Mouse (Mus musculus) NIH3T3 (cell line): ENCODE results near the gene Spa17.

Experiments
- DNase-seq: peaks from one replicate; pipeline ENCODE4 v3.0.0-alpha.2; 2012; ENCODE audit warnings: low read depth

Spa17 gene

DNA sequence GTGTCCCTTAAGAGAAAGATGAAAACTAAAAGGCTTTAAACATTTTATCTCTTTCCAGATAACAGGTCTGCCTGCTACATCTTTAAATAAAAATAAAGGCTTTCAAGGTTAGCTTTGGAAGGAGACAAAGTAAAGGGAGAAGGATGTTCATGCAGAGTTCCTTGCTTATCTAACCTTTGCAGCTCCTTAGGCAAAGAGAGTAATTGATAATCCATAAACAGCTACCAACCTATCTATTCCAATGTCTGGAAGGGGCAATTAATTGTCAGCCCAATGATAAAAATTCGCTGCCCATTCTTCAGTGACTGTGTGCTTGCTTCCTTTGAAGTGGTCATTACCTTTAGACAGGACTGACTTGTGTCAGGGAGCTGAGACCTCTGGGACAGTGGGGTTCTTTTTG is 49.7 kb downstream of the Spa17 start:
- no peak for DNase-seq

DNA sequence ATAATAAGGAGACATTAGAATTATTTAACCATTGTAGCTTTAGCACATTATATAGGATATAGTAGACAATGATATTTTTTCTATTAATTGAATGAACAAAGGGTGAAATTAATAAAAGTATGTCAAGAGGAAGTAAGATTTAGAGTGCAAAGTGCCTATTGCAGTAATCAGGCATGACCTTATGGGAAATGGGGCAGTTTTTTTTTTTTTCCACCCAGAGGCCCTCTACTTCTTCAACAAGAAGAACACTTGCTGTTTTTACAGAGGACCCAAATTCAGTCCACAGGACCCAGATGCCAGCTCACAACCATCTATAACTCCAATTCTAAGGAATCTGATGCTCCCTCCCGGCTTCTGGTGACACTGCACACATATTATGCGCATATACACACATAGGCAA is 52.9 kb downstream of the Spa17 start:
- no peak for DNase-seq

DNA sequence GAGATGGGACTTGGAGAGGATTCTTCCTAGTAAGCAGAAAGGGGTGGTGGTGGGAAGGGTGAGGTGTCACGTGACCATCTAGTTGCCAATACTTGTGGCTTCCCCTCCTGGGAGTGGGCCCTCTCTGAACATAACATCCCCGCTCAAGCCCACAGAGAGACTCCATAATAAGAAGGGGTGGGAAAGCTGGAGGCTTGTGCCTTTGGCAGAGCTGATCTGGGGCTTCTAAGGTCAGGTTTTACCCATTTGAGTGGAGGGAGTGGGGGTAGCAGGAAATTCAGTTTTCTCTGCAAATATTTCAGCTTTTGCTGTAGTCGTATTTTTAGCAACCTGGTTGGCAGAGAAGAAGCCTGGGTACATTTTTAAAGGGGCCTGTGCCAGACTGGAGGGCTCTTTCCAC is 57.2 kb downstream of the Spa17 start:
- no peak for DNase-seq

DNA sequence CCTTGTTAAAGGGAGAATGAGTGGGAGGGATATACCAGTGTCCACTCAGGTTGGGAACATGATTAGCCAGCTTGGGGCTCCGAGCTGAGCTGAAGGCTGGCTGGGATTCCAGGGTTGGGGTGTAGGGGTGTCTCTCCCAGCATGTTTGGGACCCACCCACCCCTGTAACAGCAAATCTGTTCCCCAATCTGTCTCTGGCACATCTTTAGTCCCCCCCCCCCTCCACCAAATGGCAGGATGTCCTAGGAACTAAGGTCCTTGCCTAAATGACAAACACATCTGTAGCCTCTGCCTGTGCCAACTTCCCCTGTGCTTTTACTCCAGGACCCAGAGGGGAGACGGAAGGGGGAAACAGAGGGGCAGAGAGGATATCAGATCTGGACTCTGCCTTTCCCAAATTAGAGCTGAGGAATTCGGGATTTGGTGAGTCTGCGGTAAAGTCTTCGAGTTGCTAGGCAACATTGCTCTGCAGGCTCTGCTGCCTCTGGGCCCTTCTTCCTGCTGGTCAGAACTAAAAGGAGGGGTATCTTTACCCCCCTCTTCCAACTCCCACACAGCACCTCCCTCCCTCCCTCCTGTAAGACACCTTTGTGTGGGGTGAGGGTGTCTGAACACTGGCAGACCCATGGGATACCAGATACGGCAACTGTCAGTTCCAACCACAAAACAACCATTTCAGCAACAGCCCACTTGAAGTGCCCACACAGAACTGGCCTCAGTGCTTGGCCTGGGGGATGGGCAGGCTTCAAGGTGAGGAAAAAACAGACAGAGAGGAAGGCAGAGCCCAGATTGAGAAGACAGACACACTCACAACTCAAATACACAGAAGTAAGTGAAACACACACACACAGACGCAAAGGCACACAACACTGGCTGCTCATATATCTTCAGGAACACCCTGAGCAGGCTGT is 58.4 kb downstream of the Spa17 start, which contains the start of gene Siae:
Siae (plus strand) TSS at position 861 of the 911 bp plus-strand sequence.
- peak; percentile 15 for DNase-seq

DNA sequence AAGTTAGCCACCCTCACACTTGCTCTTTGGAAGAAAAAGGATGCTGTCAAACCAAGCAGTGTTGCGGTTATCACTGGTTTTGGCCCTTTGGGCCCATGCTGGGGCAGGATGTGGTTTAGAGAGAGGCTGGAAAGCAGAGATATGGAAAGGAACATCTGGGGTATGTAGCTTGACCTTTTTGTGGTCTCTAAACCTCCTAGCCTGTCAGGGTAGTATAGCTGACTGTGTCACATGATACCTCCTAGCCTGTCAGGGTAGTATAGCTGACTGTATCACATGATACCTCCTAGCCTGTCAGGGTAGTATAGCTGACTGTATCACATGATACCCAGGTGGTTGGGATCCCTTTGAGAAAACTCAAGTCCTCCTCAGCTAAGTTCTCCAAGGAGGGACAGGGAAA is 59.2 kb downstream of the Spa17 start:
- DNase-seq, result no peak
